Mouse (Mus musculus): ENCODE results near the gene Olfr1161. TPM values are rescaled to one million over a fixed set of nuclear protein-coding genes. Genes with fewer than 3 reads are reported as not detected.

The Olfr1161 gene
- polyA plus RNA-seq (2012; fragmentation: generic; extraction: Trizol) = not detected

GRCm38 (mm10) chr2:88022474-88022873 lies at the start of gene Olfr1161:
TSS of gene Olfr1161 (plus strand) at chr2:88022774.

GRCm38 (mm10) chr2:87974563-87974962 lies 48.0 kb upstream of the Olfr1161 start, which contains the start of gene Olfr74:
TSS of gene Olfr74 (minus strand) at chr2:87974663.

GRCm38 (mm10) chr2:87989813-87990212 lies 32.8 kb upstream of the Olfr1161 start, which contains the start of gene Olfr1158:
TSS of gene Olfr1158 (plus strand) at chr2:87990113.

DNA sequence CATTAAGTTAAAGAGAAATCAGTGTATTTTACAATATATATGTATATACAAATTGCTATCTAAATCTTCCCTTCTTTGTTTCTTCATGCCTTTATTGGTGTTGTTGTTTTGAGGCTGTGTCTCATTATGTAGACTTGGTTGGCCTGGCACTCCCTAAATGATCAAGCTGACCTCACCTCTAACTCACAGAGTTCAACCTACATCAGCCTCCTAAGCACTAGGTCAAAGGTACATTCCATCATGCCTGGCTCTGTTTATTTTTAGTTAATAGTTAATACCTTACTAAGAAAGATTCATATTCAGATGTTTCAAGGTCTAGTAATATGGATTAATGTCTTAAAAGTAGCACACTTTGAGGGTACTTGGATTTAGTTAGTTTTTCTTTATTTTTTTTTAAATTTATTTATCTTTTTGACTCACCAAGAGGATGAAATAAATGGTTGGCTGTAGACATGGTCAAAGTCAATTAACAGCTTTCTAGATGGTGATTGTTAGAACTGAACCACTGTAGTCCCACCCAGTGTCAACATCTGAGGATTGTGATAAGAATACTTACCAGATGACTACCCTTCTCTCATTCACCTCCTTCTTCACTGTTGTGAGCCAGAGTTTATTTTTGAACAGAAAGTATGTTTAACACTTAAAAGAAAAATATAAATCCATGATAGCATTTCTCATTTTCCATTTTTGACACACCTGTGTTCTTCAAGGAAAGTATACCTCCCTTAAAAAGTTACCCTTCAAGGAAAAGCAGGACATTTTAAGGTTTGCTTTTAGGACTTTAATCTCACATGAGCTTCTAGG lies 14.9 kb upstream of the Olfr1161 start, which contains the start of gene Olfr1160:
Gene Olfr1160 (minus strand): TSS at position 754 of the 804 bp plus-strand sequence.

GRCm38 (mm10) chr2:88037599-88037998 lies 15.0 kb downstream of the Olfr1161 start, which contains the start of gene Olfr73:
TSS of gene Olfr73 (minus strand) at chr2:88037699.

GRCm38 (mm10) chr2:88051029-88051428 lies 28.5 kb downstream of the Olfr1161 start, which contains the start of gene Olfr1162:
TSS of gene Olfr1162 (minus strand) at chr2:88051129.

GRCm38 (mm10) chr2:88071730-88072129 lies 49.2 kb downstream of the Olfr1161 start, which contains the start of gene Olfr1163:
TSS of gene Olfr1163 (minus strand) at chr2:88071830.

Other genes with a start within 250 kb of the Olfr1161 start
- gene Olfr152, start 243.3 kb upstream of the Olfr1161 start, polyA plus RNA-seq (2012; fragmentation: generic; extraction: Trizol) = not detected
- gene Olfr1143, start 222.2 kb upstream of the Olfr1161 start, polyA plus RNA-seq (2012; fragmentation: generic; extraction: Trizol) = not detected
- not detected for gene Olfr1145, start 213.0 kb upstream of the Olfr1161 start, polyA plus RNA-seq (2012; fragmentation: generic; extraction: Trizol)
- gene Olfr1148, start 192.2 kb upstream of the Olfr1161 start, polyA plus RNA-seq (2012; fragmentation: generic; extraction: Trizol) = not detected
- gene Olfr1150-ps1, start 178.8 kb upstream of the Olfr1161 start, polyA plus RNA-seq (2012; fragmentation: generic; extraction: Trizol) = not detected
- gene Olfr1151, start 166.9 kb upstream of the Olfr1161 start, polyA plus RNA-seq (2012; fragmentation: generic; extraction: Trizol) = not detected
- gene Olfr1152, start 156.3 kb upstream of the Olfr1161 start, polyA plus RNA-seq (2012; fragmentation: generic; extraction: Trizol) = not detected
- not detected for gene Olfr1153, start 127.8 kb upstream of the Olfr1161 start, polyA plus RNA-seq (2012; fragmentation: generic; extraction: Trizol)
- not detected for gene Olfr1154, start 117.6 kb upstream of the Olfr1161 start, polyA plus RNA-seq (2012; fragmentation: generic; extraction: Trizol)
- gene Olfr1155, start 77.6 kb upstream of the Olfr1161 start, polyA plus RNA-seq (2012; fragmentation: generic; extraction: Trizol) = not detected
- not detected for gene Olfr1156, start 69.7 kb upstream of the Olfr1161 start, polyA plus RNA-seq (2012; fragmentation: generic; extraction: Trizol)
- gene Olfr1157, start 54.5 kb upstream of the Olfr1161 start, polyA plus RNA-seq (2012; fragmentation: generic; extraction: Trizol) = not detected
- gene Olfr74, start 48.1 kb upstream of the Olfr1161 start, polyA plus RNA-seq (2012; fragmentation: generic; extraction: Trizol) = not detected
- not detected for gene Olfr1158, start 32.7 kb upstream of the Olfr1161 start, polyA plus RNA-seq (2012; fragmentation: generic; extraction: Trizol)
- not detected for gene Olfr1160, start 14.5 kb upstream of the Olfr1161 start, polyA plus RNA-seq (2012; fragmentation: generic; extraction: Trizol)
- gene Olfr73, start 14.9 kb downstream of the Olfr1161 start, polyA plus RNA-seq (2012; fragmentation: generic; extraction: Trizol) = not detected
- not detected for gene Olfr1162, start 28.4 kb downstream of the Olfr1161 start, polyA plus RNA-seq (2012; fragmentation: generic; extraction: Trizol)
- not detected for gene Olfr1163, start 49.1 kb downstream of the Olfr1161 start, polyA plus RNA-seq (2012; fragmentation: generic; extraction: Trizol)
- not detected for gene Olfr1164, start 71.2 kb downstream of the Olfr1161 start, polyA plus RNA-seq (2012; fragmentation: generic; extraction: Trizol)
- not detected for gene Olfr1166, start 105.5 kb downstream of the Olfr1161 start, polyA plus RNA-seq (2012; fragmentation: generic; extraction: Trizol)
- not detected for gene Olfr1167, start 132.4 kb downstream of the Olfr1161 start, polyA plus RNA-seq (2012; fragmentation: generic; extraction: Trizol)
- gene Olfr1168, start 159.1 kb downstream of the Olfr1161 start, polyA plus RNA-seq (2012; fragmentation: generic; extraction: Trizol) = not detected
- not detected for gene Olfr1170, start 205.6 kb downstream of the Olfr1161 start, polyA plus RNA-seq (2012; fragmentation: generic; extraction: Trizol)

Measured in C3H10T1/2 (cell line).